Comparison of ENCODE assay signal across 8 mouse cellular contexts in genomic region chr6:51170414-51170813, GRCm38 (mm10).
DNase-seq lines count a peak whose midpoint lies in the region; ATAC-seq and TF ChIP-seq lines count a peak whose summit lies in the region.

No protein-coding gene starts in this region.

- TF ChIP-seq EP300 in ES-Bruce4 (IDR thresholded peaks at IDR 0.05; ENCODE audit: insufficient read depth, low read depth, low read length), result no peak
- no peak for TF ChIP-seq EP300 in stomach, postnatal 0 days (optimal IDR thresholded peaks at IDR 0.05)

- 0 out of 2 replicates have a peak, but pooled peaks have one; percentile 19 for ATAC-seq in heart, embryonic 15.5 days (replicated peaks; ENCODE audit: insufficient number of reproducible peaks, insufficient read depth, low FRiP score, low read depth)
- peak; percentile 41; the same call in 1 of the 2 replicates for ATAC-seq in megakaryocyte, adult 5-6 weeks (ENCODE audit: poor library complexity, severe bottlenecking)
- no peak for ATAC-seq in stomach, postnatal 0 days (ENCODE audit: low FRiP score, low TSS enrichment)

- peak overlapping the region; percentile 66 for H3K4me2 ChIP-seq in heart, embryonic 15.5 days
- H3K4me2 ChIP-seq in stomach, postnatal 0 days (replicated peaks; ENCODE audit: low read depth), result peak overlapping the region; percentile 52

- under 1% methylated on average over 11 of the region's 11 CpGs for WGBS in embryonic facial prominence, embryonic 10.5 days
- under 1% methylated on average over 11 of the region's 11 CpGs for WGBS in heart, embryonic 15.5 days
- 1% methylated on average over 11 of the region's 11 CpGs for WGBS in stomach, postnatal 0 days

- H3K4me3 ChIP-seq in ES-Bruce4 (ENCODE audit: low read depth, low read length), result no peak overlapping the region
- peak overlapping the region; percentile 44 for H3K4me3 ChIP-seq in embryonic facial prominence, embryonic 10.5 days
- peak overlapping the region; percentile 43 for H3K4me3 ChIP-seq in heart, embryonic 15.5 days
- H3K4me3 ChIP-seq in stomach, postnatal 0 days (ENCODE audit: low read depth, low read length), result 0 out of 2 replicates have a peak overlapping the region, but pooled peaks have one; percentile 24

- H3K27me3 ChIP-seq in ES-Bruce4 (ENCODE audit: control insufficient read depth, insufficient read depth, low read length, poor library complexity, severe bottlenecking), result peaks cover 19% of the 10 kb centered on the region
- peaks cover 29% of the 10 kb centered on the region for H3K27me3 ChIP-seq in embryonic facial prominence, embryonic 10.5 days (replicated peaks; ENCODE audit: low read depth, poor library complexity, severe bottlenecking)
- H3K27me3 ChIP-seq in heart, embryonic 15.5 days, result peaks cover 16% of the 10 kb centered on the region
- no peaks in the 10 kb centered on the region for H3K27me3 ChIP-seq in stomach, postnatal 0 days (ENCODE audit: control insufficient read depth, insufficient read depth, low read length)

- TF ChIP-seq CTCF in ES-Bruce4 (IDR thresholded peaks at IDR 0.05; ENCODE audit: low read depth, low read length), result peak; percentile 19
- TF ChIP-seq CTCF in stomach, postnatal 0 days (IDR thresholded peaks at IDR 0.05; ENCODE audit: low read depth), result peak; percentile 79

- H3K4me1 ChIP-seq in ES-Bruce4 (ENCODE audit: control insufficient read depth, insufficient read depth, low read length), result no peaks in the 10 kb centered on the region
- peaks cover 72% of the 10 kb centered on the region for H3K4me1 ChIP-seq in embryonic facial prominence, embryonic 10.5 days
- peaks cover 32% of the 10 kb centered on the region for H3K4me1 ChIP-seq in heart, embryonic 15.5 days (replicated peaks)
- H3K4me1 ChIP-seq in stomach, postnatal 0 days (replicated peaks; ENCODE audit: control insufficient read depth, insufficient read depth), result no peaks in the 10 kb centered on the region; the same call in 1 of the 2 replicates

- peak overlapping the region; percentile 44; the same call in 1 of the 2 replicates for H3K9ac ChIP-seq in ES-Bruce4 (ENCODE audit: low read depth, poor library complexity, severe bottlenecking)
- no peak overlapping the region for H3K9ac ChIP-seq in heart, embryonic 15.5 days
- H3K9ac ChIP-seq in stomach, postnatal 0 days (ENCODE audit: low read length), result peak overlapping the region; percentile 63; the same call in 1 of the 2 replicates

- no peaks in the 10 kb centered on the region for H3K36me3 ChIP-seq in ES-Bruce4 (ENCODE audit: control insufficient read depth, insufficient read depth, low read length, poor library complexity, severe bottlenecking)
- no peaks in the 10 kb centered on the region for H3K36me3 ChIP-seq in embryonic facial prominence, embryonic 10.5 days (replicated peaks)
- H3K36me3 ChIP-seq in heart, embryonic 15.5 days, result no peaks in the 10 kb centered on the region
- H3K36me3 ChIP-seq in stomach, postnatal 0 days (ENCODE audit: control insufficient read depth, insufficient read depth, low read length), result no peaks in the 10 kb centered on the region

- TF ChIP-seq POLR2A in ES-Bruce4 (IDR thresholded peaks at IDR 0.05; ENCODE audit: insufficient read depth, low read length), result no peak

- no peak overlapping the region for H3K27ac ChIP-seq in ES-Bruce4 (ENCODE audit: insufficient read depth, low read length)
- H3K27ac ChIP-seq in embryonic facial prominence, embryonic 10.5 days (replicated peaks), result peak overlapping the region; percentile 98
- peak overlapping the region; percentile 91 for H3K27ac ChIP-seq in heart, embryonic 15.5 days
- peak overlapping the region; percentile 94 for H3K27ac ChIP-seq in stomach, postnatal 0 days (replicated peaks)

- H3K9me3 ChIP-seq in ES-Bruce4 (replicated peaks; ENCODE audit: control insufficient read depth, insufficient read depth, low read length, poor library complexity, severe bottlenecking), result no peaks in the 10 kb centered on the region
- H3K9me3 ChIP-seq in embryonic facial prominence, embryonic 10.5 days, result no peaks in the 10 kb centered on the region
- H3K9me3 ChIP-seq in heart, embryonic 15.5 days (replicated peaks), result no peaks in the 10 kb centered on the region
- H3K9me3 ChIP-seq in stomach, postnatal 0 days (ENCODE audit: control insufficient read depth, low read length), result no peaks in the 10 kb centered on the region

- DNase-seq in 416B (ENCODE audit: low read depth), result peak; percentile 93
- DNase-seq in embryonic facial prominence, embryonic 10.5 days (ENCODE audit: low spot score), result peak; percentile 82
- peak; percentile 83 for DNase-seq in kidney, postnatal 14 days
- peak; percentile 60 for DNase-seq in stomach, postnatal 0 days (ENCODE audit: low spot score)
- no peak for DNase-seq in layer of hippocampus, postnatal 14 days (ENCODE audit: low spot score in 2 of 2)

Comparison
In these comparisons a context has a peak if more than half of its experiments do, and no peak if none do; other contexts are left out.
1. DNase-seq: peak in 416B (single experiment), embryonic facial prominence, embryonic 10.5 days (single experiment), kidney, postnatal 14 days (single experiment) and stomach, postnatal 0 days (single experiment); none in layer of hippocampus, postnatal 14 days (0 of 2).